In the genomic region with DNA sequence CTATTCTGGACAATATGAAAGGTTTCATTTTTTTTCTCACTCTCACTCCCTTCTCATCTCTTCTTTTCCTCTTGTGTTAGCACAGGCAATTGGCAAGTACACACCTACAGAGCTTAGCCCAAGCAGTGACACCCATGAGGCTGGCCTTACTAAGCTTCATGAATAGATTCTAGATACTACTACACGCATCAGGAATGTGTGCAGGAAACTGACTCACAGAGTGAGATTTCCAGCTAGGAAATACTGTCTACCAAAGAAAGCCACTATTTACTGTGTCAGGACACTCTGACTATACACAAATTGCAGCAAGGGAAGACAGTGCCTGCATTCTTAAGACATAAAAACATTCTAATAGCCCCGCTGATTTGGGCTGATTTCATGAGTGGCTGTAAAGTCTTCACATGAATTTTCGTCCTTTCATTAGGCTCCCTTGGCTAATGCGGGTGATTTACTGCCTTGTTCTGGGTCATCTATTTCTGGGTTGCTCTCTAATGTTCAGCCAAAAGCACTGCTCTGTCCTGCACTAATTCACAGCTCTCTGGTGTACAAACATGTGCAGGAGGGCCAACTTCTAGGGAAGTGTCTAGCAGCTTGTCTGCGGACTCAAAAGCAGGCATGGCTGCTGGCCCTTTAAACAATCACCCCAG, we compare ENCODE assay signal across 11 mouse cellular contexts.
DNase-seq lines count a peak whose midpoint lies in the region; ATAC-seq and TF ChIP-seq lines count a peak whose summit lies in the region.
"Had no signal": no experiment of that assay in that cellular context is flagged by ENCODE, and none has a peak within 500 bp of the region (broad histone marks: within the 10 kb centered on the region; RNA-seq: fewer than 3 reads in every experiment).

No protein-coding gene starts in this region.

- H3K4me3 ChIP-seq in embryonic fibroblast, embryonic 13.5 days (ENCODE audit: insufficient read depth, low read length) = no peak overlapping the region
- no peak overlapping the region for H3K4me3 ChIP-seq in kidney, embryonic 14.5 days (ENCODE audit: low read length)
- H3K4me3 ChIP-seq: embryonic facial prominence, embryonic 13.5 days; liver, embryonic 13.5 days had no signal

- DNase-seq in frontal cortex, postnatal 14 days (ENCODE audit: low spot score in 2 of 2) = no peak
- peak; percentile 6 for DNase-seq in MN1 (ENCODE audit: low spot score)
- no peak for DNase-seq in thymus, postnatal 36 days
- DNase-seq: liver, embryonic 13.5 days had no signal

- 17% methylated on average over 5 of the region's 5 CpGs for WGBS in kidney, embryonic 14.5 days

- TF ChIP-seq POLR2A in embryonic fibroblast, embryonic 13.5 days (IDR thresholded peaks at IDR 0.05; ENCODE audit: low read depth, low read length) = no peak

- H3K4me2 ChIP-seq in kidney, embryonic 14.5 days (replicated peaks; ENCODE audit: low read depth, low read length) = no peak overlapping the region
- H3K4me2 ChIP-seq: embryonic facial prominence, embryonic 13.5 days; liver, embryonic 13.5 days had no signal

- peaks cover 11% of the 10 kb centered on the region for H3K4me1 ChIP-seq in embryonic fibroblast, embryonic 13.5 days (ENCODE audit: control insufficient read depth, insufficient read depth, low read length)
- peaks cover 22% of the 10 kb centered on the region for H3K4me1 ChIP-seq in kidney, embryonic 14.5 days (ENCODE audit: control insufficient read depth, insufficient read depth, low read length)
- H3K4me1 ChIP-seq: liver, embryonic 13.5 days had no signal

- peak; percentile 65 for ATAC-seq in frontal cortex, adult (ENCODE audit: low TSS enrichment)
- ATAC-seq in kidney, embryonic 14.5 days (ENCODE audit: low FRiP score, low TSS enrichment) = peak; percentile 82
- ATAC-seq in megakaryocyte, adult 5-6 weeks (ENCODE audit: poor library complexity, severe bottlenecking) = no peak
- ATAC-seq in activated CD4-positive, CD25-positive, alpha-beta regulatory T cell, adult 4 months = no peak

- H3K9me3 ChIP-seq in kidney, embryonic 14.5 days (ENCODE audit: control insufficient read depth, low read length) = no peaks in the 10 kb centered on the region
- H3K9me3 ChIP-seq: embryonic facial prominence, embryonic 13.5 days; liver, embryonic 13.5 days had no signal

- TF ChIP-seq CTCF in embryonic fibroblast, embryonic 13.5 days (IDR thresholded peaks at IDR 0.05; ENCODE audit: borderline replicate concordance, insufficient read depth, low read length) = no peak

- no peaks in the 10 kb centered on the region; the same call in 1 of the 2 replicates for H3K36me3 ChIP-seq in kidney, embryonic 14.5 days (ENCODE audit: control insufficient read depth, insufficient read depth, low read length)
- H3K36me3 ChIP-seq: G1E; liver, embryonic 13.5 days had no signal

- no peaks in the 10 kb centered on the region for H3K27me3 ChIP-seq in kidney, embryonic 14.5 days (ENCODE audit: control insufficient read depth, insufficient read depth, low read length)
- H3K27me3 ChIP-seq: embryonic facial prominence, embryonic 13.5 days; liver, embryonic 13.5 days had no signal

- H3K27ac ChIP-seq in embryonic fibroblast, embryonic 13.5 days (ENCODE audit: insufficient read depth, low read length) = peak overlapping the region; percentile 69
- peak overlapping the region; percentile 62; the same call in 1 of the 2 replicates for H3K27ac ChIP-seq in kidney, embryonic 14.5 days (ENCODE audit: low read depth, low read length)
- H3K27ac ChIP-seq: embryonic facial prominence, embryonic 13.5 days; liver, embryonic 13.5 days had no signal

- H3K9ac ChIP-seq in kidney, embryonic 14.5 days (ENCODE audit: low read depth, low read length) = no peak overlapping the region
- H3K9ac ChIP-seq: embryonic facial prominence, embryonic 13.5 days; liver, embryonic 13.5 days had no signal

Comparison
In these comparisons a context has a peak if more than half of its experiments do, and no peak if none do; other contexts are left out.
1. ATAC-seq: peak in frontal cortex, adult (single experiment) and kidney, embryonic 14.5 days (single experiment); none in megakaryocyte, adult 5-6 weeks (single experiment) and activated CD4-positive, CD25-positive, alpha-beta regulatory T cell, adult 4 months (single experiment).